Mouse (Mus musculus) limb, embryonic 13.5 days (tissue): ENCODE measurements around the gene Cc2d1b. TPM values are rescaled to one million over a fixed set of nuclear protein-coding genes. Genes with fewer than 3 reads are reported as not detected.
A peak's percentile ranks its signal among the peaks of the same experiment; 100 is the strongest.

Experiments used
- ATAC-seq: fragments of 200-750 bp; cut with Nextera tagmentation; 2 replicates; pipeline ENCODE4 v1.8.0; 2017; ENCODE audit warnings: low read depth, moderate number of reproducible peaks, moderate TSS enrichment; ENCODE audit not compliant: low FRiP score
- H3K27ac ChIP-seq: fragments of 300-500 bp; sonication (generic); 2 replicates; pipeline ENCODE4 v1.5.1; 2015; ENCODE audit warnings: inconsistent platforms, mild to moderate bottlenecking, moderate library complexity
- H3K27me3 ChIP-seq: fragments of 300-500 bp; sonication (generic); 2 replicates; pipeline ENCODE4 v1.6.1; 2015; ENCODE audit warnings: mild to moderate bottlenecking, inconsistent platforms
- H3K36me3 ChIP-seq: fragments of 300-500 bp; sonication (generic); 2 replicates; pipeline ENCODE4 v1.6.1; 2015; ENCODE audit warnings: inconsistent platforms, mild to moderate bottlenecking, moderate library complexity
- H3K4me1 ChIP-seq: fragments of 300-500 bp; sonication (generic); 2 replicates; pipeline ENCODE4 v1.6.1; 2015; ENCODE audit warnings: inconsistent platforms
- H3K4me2 ChIP-seq: fragments of 300-500 bp; sonication (generic); replicated peaks from 2 replicates; pipeline ENCODE4 v1.6.1; 2015; ENCODE audit warnings: inconsistent platforms, mild to moderate bottlenecking, moderate library complexity
- H3K4me3 ChIP-seq: fragments of 300-500 bp; sonication (generic); 2 replicates; pipeline ENCODE4 v1.5.1; 2015; ENCODE audit warnings: moderate library complexity, mild to moderate bottlenecking, inconsistent platforms
- H3K9ac ChIP-seq: fragments of 300-500 bp; sonication (generic); 2 replicates; pipeline ENCODE4 v1.6.1; 2015; ENCODE audit warnings: mild to moderate bottlenecking, inconsistent platforms
- H3K9me3 ChIP-seq: fragments of 300-500 bp; sonication (generic); 2 replicates; pipeline ENCODE4 v1.6.1; 2016; ENCODE audit warnings: inconsistent platforms
- WGBS: fragments of 180-500 bp; shearing (Covaris S2); methylation state at CpG from one replicate; pipeline ENCODE4 v1.1.7; 2015; 5-methylcytosine and 5-hydroxymethylcytosine counted together
- polyA plus RNA-seq: library from polyadenylated mRNA; unstranded; fragments of >200 nt; fragmentation: Nextera tagmentation; extraction: Ambion mirVana; gene quantifications from 2 replicates; pipeline ENCODE4 v1.2.1, GENCODE M21; 2015

The Cc2d1b gene
- polyA plus RNA-seq, 1 experiment from 2014 or later, result 30.0 TPM

GRCm38 (mm10) chr4:108619165-108619564 is 575 bp upstream of the Cc2d1b start:
- ATAC-seq, result peak; percentile 41
- Histone ChIP-seq H3K9ac (peak overlapping the region; percentile 95), H3K9me3 (no peaks in the 10 kb centered on the region), H3K27ac (peak overlapping the region; percentile 87), H3K4me1 (peaks cover 15% of the 10 kb centered on the region), H3K27me3 (no peaks in the 10 kb centered on the region), H3K4me3 (peak overlapping the region; percentile 78), H3K4me2 (peak overlapping the region; percentile 86), H3K36me3 (peaks cover 12% of the 10 kb centered on the region)
- WGBS, result 2% methylated on average over 10 of the region's 10 CpGs

- Histone ChIP-seq H3K9ac (peak overlapping the region; percentile 95), H3K4me3 (peak overlapping the region; percentile 78), H3K27me3 (no peaks in the 10 kb centered on the region), H3K9me3 (no peaks in the 10 kb centered on the region), H3K36me3 (peaks cover 22% of the 10 kb centered on the region), H3K4me1 (peaks cover 15% of the 10 kb centered on the region), H3K27ac (peak overlapping the region; percentile 92), H3K4me2 (peak overlapping the region; percentile 86)
- 24% methylated on average over 8 of the region's 8 CpGs for WGBS
- no peak for ATAC-seq
Observed at GRCm38 (mm10) chr4:108620536-108620935, 796 bp downstream of the Cc2d1b start.

GRCm38 (mm10) chr4:108621504-108621903 is 1.8 kb downstream of the Cc2d1b start:
- Histone ChIP-seq H3K4me1 (peaks cover 15% of the 10 kb centered on the region), H3K27ac (no peak overlapping the region), H3K9ac (no peak overlapping the region), H3K27me3 (no peaks in the 10 kb centered on the region), H3K4me2 (no peak overlapping the region), H3K9me3 (no peaks in the 10 kb centered on the region), H3K4me3 (no peak overlapping the region), H3K36me3 (peaks cover 32% of the 10 kb centered on the region)
- 94% methylated on average over 6 of the region's 6 CpGs for WGBS
- no peak for ATAC-seq

- Histone ChIP-seq H3K9me3 (no peaks in the 10 kb centered on the region), H3K9ac (no peak overlapping the region)
- no peak for ATAC-seq
Observed at GRCm38 (mm10) chr4:108627066-108627465, 7.3 kb downstream of the Cc2d1b start.

GRCm38 (mm10) chr4:108629363-108629880 is 9.7 kb downstream of the Cc2d1b start:
- Histone ChIP-seq H3K9me3 (no peaks in the 10 kb centered on the region), H3K4me1 (no peaks in the 10 kb centered on the region), H3K4me3 (no peak overlapping the region), H3K9ac (no peak overlapping the region), H3K27ac (no peak overlapping the region), H3K4me2 (no peak overlapping the region), H3K36me3 (peaks cover 98% of the 10 kb centered on the region), H3K27me3 (no peaks in the 10 kb centered on the region)
- WGBS, result 89% methylated on average over 7 of the region's 7 CpGs
- no peak for ATAC-seq

More at GRCm38 (mm10) chr4:108627066-108627465, 7.3 kb downstream of the Cc2d1b start:
- H3K4me2 ChIP-seq, result no peak overlapping the region
- no peak overlapping the region for H3K4me3 ChIP-seq
- no peaks in the 10 kb centered on the region for H3K4me1 ChIP-seq
- H3K27me3 ChIP-seq, result no peaks in the 10 kb centered on the region
- peaks cover 86% of the 10 kb centered on the region for H3K36me3 ChIP-seq
- 87% methylated on average over 5 of the region's 5 CpGs for WGBS
- H3K27ac ChIP-seq, result no peak overlapping the region

DNA sequence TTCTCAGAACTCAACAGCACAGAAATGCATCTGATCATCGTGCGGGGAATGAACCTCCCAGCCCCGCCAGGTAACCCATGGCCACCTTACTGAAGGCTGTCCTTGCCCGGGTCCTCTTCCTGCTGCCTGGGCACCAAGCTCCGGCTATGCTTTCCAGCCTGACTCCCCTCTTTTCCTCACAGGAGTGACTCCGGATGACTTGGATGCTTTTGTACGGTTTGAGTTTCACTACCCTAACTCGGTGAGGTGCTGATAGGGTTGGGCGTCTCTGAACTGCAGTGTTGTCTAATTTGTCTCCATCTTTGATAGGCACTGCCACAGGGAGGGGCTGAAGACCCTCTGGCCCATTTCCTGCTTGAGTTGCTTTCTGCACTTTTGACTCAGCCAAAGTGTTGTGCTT is 10.4 kb downstream of the Cc2d1b start:
- no peak for ATAC-seq
- Histone ChIP-seq H3K9me3 (no peaks in the 10 kb centered on the region), H3K27ac (no peak overlapping the region), H3K4me3 (no peak overlapping the region), H3K4me2 (no peak overlapping the region), H3K9ac (no peak overlapping the region), H3K4me1 (no peaks in the 10 kb centered on the region), H3K27me3 (no peaks in the 10 kb centered on the region), H3K36me3 (peaks cover 98% of the 10 kb centered on the region)
- WGBS, result 91% methylated on average over 9 of the region's 9 CpGs

DNA sequence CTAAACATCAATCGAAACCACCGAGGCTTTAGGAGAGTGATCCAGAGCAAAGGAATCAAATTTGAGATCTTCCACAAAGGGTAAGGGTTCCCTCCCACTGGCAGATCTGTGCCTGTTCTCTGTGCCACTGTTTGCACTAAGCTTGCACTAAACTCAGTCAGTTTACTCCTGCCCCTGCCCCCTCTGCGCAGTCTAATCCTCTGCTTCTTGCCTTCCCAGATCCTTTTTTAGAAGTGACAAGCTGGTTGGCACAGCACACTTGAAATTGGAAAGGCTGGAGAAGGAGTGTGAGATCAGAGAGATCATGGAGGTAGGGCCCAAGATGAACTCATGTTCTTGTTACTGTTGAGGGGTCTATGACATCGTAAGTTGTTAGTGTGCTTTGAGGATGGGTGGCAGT is 11.9 kb downstream of the Cc2d1b start:
- WGBS, result 92% methylated on average over 4 of the region's 4 CpGs
- H3K36me3 ChIP-seq, result peaks cover 95% of the 10 kb centered on the region
- H3K27me3 ChIP-seq, result no peaks in the 10 kb centered on the region
- no peak for ATAC-seq
- no peak overlapping the region for H3K27ac ChIP-seq
- no peak overlapping the region for H3K4me3 ChIP-seq
- no peak overlapping the region for H3K4me2 ChIP-seq
- H3K4me1 ChIP-seq, result no peaks in the 10 kb centered on the region
- no peak overlapping the region for H3K9ac ChIP-seq
- H3K9me3 ChIP-seq, result no peaks in the 10 kb centered on the region

DNA sequence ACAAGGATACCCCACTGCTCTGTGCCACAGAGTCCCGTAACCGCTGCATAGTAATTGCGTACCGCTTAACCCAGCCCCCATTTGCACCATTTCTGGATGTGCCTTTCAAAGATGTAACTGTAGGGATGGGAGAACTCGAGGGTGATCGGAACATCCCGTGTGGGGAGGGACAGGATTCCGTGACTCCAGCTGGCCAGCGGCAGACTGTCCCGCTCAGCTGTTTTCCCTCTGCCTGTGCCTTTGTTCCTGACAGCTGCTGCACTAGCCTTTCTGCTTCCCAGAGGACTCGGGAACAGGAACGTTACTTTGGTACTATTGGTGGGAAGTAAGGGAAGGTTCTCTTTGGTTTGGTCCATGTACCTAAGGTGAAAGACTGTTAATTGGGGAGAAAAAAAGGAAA is 14.0 kb downstream of the Cc2d1b start:
- Histone ChIP-seq H3K4me2 (no peak overlapping the region), H3K9me3 (no peaks in the 10 kb centered on the region), H3K4me3 (no peak overlapping the region), H3K27ac (no peak overlapping the region), H3K4me1 (no peaks in the 10 kb centered on the region), H3K9ac (no peak overlapping the region), H3K36me3 (peaks cover 93% of the 10 kb centered on the region), H3K27me3 (no peaks in the 10 kb centered on the region)
- WGBS, result 87% methylated on average over 12 of the region's 12 CpGs
- peak; percentile 57; the same call in 1 of the 2 replicates for ATAC-seq

GRCm38 (mm10) chr4:108634696-108635095 is 15.0 kb downstream of the Cc2d1b start:
- H3K27me3 ChIP-seq, result no peaks in the 10 kb centered on the region
- no peak overlapping the region for H3K4me2 ChIP-seq
- H3K36me3 ChIP-seq, result peaks cover 93% of the 10 kb centered on the region
- no peak overlapping the region for H3K27ac ChIP-seq
- no peaks in the 10 kb centered on the region for H3K4me1 ChIP-seq
- WGBS, result 85% methylated on average over 4 of the region's 4 CpGs
- no peak overlapping the region for H3K9ac ChIP-seq
- H3K9me3 ChIP-seq, result no peaks in the 10 kb centered on the region
- H3K4me3 ChIP-seq, result no peak overlapping the region
- ATAC-seq, result no peak

- no peak for ATAC-seq
- no peak overlapping the region for H3K4me3 ChIP-seq
- H3K36me3 ChIP-seq, result peaks cover 89% of the 10 kb centered on the region
- no peaks in the 10 kb centered on the region for H3K27me3 ChIP-seq
- H3K9ac ChIP-seq, result no peak overlapping the region
- H3K4me2 ChIP-seq, result no peak overlapping the region
- H3K9me3 ChIP-seq, result no peaks in the 10 kb centered on the region
- no peak overlapping the region for H3K27ac ChIP-seq
- no peaks in the 10 kb centered on the region for H3K4me1 ChIP-seq
Observed at GRCm38 (mm10) chr4:108635101-108635500, 15.4 kb downstream of the Cc2d1b start.

DNA sequence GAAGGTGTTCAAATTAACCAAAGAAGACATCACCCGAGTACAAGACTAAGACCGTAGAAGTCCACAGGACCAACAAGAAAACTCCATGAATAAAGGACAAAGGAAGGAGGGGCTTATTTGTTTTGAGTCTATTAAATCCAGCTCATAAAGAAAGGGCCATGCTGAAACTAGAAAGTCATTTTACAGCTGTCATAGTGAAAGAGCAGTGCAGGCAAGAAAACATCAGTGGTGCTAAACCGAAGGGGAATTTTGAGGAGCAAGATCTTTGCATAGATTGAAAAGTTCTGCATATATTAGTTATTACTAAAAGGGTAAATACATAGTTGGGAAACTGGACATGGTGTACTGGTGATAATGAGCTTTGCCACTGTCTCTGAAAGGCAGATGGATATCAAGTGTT is 18.0 kb downstream of the Cc2d1b start:
- Histone ChIP-seq H3K4me2 (no peak overlapping the region), H3K27ac (no peak overlapping the region), H3K36me3 (peaks cover 88% of the 10 kb centered on the region), H3K9ac (no peak overlapping the region), H3K27me3 (no peaks in the 10 kb centered on the region), H3K9me3 (no peaks in the 10 kb centered on the region), H3K4me3 (no peak overlapping the region), H3K4me1 (no peaks in the 10 kb centered on the region)
- 90% methylated on average over 3 of the region's 3 CpGs for WGBS
- no peak for ATAC-seq

GRCm38 (mm10) chr4:108638752-108639151 is 19.0 kb downstream of the Cc2d1b start:
- H3K9me3 ChIP-seq, result no peaks in the 10 kb centered on the region
- 88% methylated on average over 5 of the region's 5 CpGs for WGBS
- no peak overlapping the region for H3K9ac ChIP-seq
- no peak overlapping the region for H3K4me3 ChIP-seq
- no peak for ATAC-seq
- H3K4me1 ChIP-seq, result no peaks in the 10 kb centered on the region
- H3K36me3 ChIP-seq, result peaks cover 87% of the 10 kb centered on the region
- H3K27ac ChIP-seq, result no peak overlapping the region
- no peaks in the 10 kb centered on the region for H3K27me3 ChIP-seq
- H3K4me2 ChIP-seq, result no peak overlapping the region

GRCm38 (mm10) chr4:108664407-108664806 is 44.7 kb downstream of the Cc2d1b start:
- no peak overlapping the region for H3K4me3 ChIP-seq
- 77% methylated on average over 2 of the region's 2 CpGs for WGBS
- H3K9ac ChIP-seq, result no peak overlapping the region
- no peak overlapping the region for H3K27ac ChIP-seq
- H3K4me1 ChIP-seq, result no peaks in the 10 kb centered on the region
- H3K36me3 ChIP-seq, result peaks cover 38% of the 10 kb centered on the region
- no peak for ATAC-seq
- H3K9me3 ChIP-seq, result no peaks in the 10 kb centered on the region
- H3K27me3 ChIP-seq, result no peaks in the 10 kb centered on the region
- no peak overlapping the region for H3K4me2 ChIP-seq
